Mouse (Mus musculus) kidney, embryonic 15.5 days (tissue): ENCODE data around the gene Hexb. TPM values are rescaled to one million over a fixed set of nuclear protein-coding genes. Genes with fewer than 3 reads are reported as not detected.

Experiments used
- ATAC-seq: fragments of 200-750 bp; cut with Nextera tagmentation; replicated peaks from 2 replicates; pipeline ENCODE4 v1.8.0; 2017; ENCODE audit warnings: moderate TSS enrichment; ENCODE audit not compliant: low FRiP score
- H3K27ac ChIP-seq: fragments of 300-500 bp; sonication (generic); 2 replicates; pipeline ENCODE4 v1.5.1; 2015; ENCODE audit warnings: mild to moderate bottlenecking, inconsistent platforms
- H3K27me3 ChIP-seq: fragments of 300-500 bp; sonication (generic); 2 replicates; pipeline ENCODE4 v1.6.1; 2015; ENCODE audit warnings: inconsistent platforms
- H3K36me3 ChIP-seq: fragments of 300-500 bp; sonication (generic); 2 replicates; pipeline ENCODE4 v1.6.1; 2015; ENCODE audit warnings: inconsistent platforms
- H3K4me1 ChIP-seq: fragments of 300-500 bp; sonication (generic); 2 replicates; pipeline ENCODE4 v1.6.1; 2015; ENCODE audit warnings: inconsistent platforms
- H3K4me2 ChIP-seq: fragments of 300-500 bp; sonication (generic); 2 replicates; pipeline ENCODE4 v1.6.1; 2015; ENCODE audit warnings: moderate library complexity, mild to moderate bottlenecking, inconsistent platforms
- H3K4me3 ChIP-seq: fragments of 300-500 bp; sonication (generic); replicated peaks from 2 replicates; pipeline ENCODE4 v1.5.1; 2015; ENCODE audit warnings: mild to moderate bottlenecking, inconsistent platforms
- H3K9ac ChIP-seq: fragments of 300-500 bp; sonication (generic); 2 replicates; pipeline ENCODE4 v1.6.1; 2015; ENCODE audit warnings: mild to moderate bottlenecking, inconsistent platforms
- H3K9me3 ChIP-seq: fragments of 300-500 bp; sonication (generic); replicated peaks from 2 replicates; pipeline ENCODE4 v1.6.1; 2016; ENCODE audit warnings: inconsistent platforms
- WGBS: fragments of 180-500 bp; shearing (Covaris S2); methylation state at CpG from one replicate; pipeline ENCODE4 v1.1.7; 2015; ENCODE audit warnings: mixed read lengths; 5-methylcytosine and 5-hydroxymethylcytosine counted together
- polyA plus RNA-seq: library from polyadenylated mRNA; unstranded; fragments of >200 nt; fragmentation: Nextera tagmentation; extraction: Ambion mirVana; gene quantifications from 2 replicates; pipeline ENCODE4 v1.2.1, GENCODE M21; 2015

Hexb gene
- polyA plus RNA-seq, 1 experiment from 2014 or later: 36.7 TPM

DNA sequence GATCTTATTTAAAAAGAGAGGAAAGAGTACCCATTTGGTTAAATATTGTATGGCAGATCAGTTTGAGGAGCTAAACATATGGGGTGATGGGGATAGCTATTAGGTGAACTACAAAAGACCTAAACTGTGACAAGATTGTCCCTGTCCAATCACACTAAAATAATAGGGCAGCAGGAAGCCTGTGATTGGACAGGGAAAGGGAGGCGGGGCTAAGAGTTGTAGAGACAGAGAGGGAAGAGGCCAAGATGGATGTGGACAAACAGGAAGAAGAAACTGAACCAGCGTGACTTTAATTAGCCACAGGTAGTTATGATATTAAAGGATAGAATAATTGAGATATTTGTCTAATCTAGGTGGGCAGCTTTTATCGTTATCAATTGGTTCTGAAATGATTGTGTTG is 21.9 kb upstream of the Hexb start:
- Histone ChIP-seq H3K27ac (no peak overlapping the region), H3K4me1 (peaks cover 16% of the 10 kb centered on the region), H3K4me3 (no peak overlapping the region), H3K27me3 (no peaks in the 10 kb centered on the region), H3K4me2 (no peak overlapping the region), H3K9ac (no peak overlapping the region), H3K36me3 (no peaks in the 10 kb centered on the region), H3K9me3 (no peaks in the 10 kb centered on the region)
- ATAC-seq: no peak
- 88% methylated on average over 3 of the region's 3 CpGs for WGBS

DNA sequence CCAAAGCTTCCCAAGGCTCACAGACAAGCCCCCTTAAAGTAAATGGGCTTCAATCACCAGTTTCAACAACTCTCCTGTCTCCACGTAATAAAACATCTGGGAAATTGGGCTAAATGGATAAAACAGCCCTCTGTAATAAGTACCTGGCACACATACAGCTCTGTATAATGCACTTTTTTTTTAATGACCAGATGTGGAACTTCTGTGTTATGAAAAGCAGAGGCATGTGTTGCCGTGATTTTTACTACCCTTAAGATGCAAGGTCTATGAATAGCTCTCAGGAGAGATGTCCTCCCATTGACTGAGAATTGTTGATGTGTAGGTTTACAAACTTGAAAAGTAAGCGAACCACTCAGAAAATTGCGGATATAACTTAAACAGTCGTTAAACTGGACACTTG is 18.0 kb upstream of the Hexb start:
- no peak overlapping the region for H3K27ac ChIP-seq
- no peak for ATAC-seq
- no peaks in the 10 kb centered on the region for H3K9me3 ChIP-seq
- H3K9ac ChIP-seq: no peak overlapping the region
- H3K4me1 ChIP-seq: peaks cover 9% of the 10 kb centered on the region; the same call in 1 of the 2 replicates
- WGBS: 29% methylated on average over 5 of the region's 5 CpGs
- H3K27me3 ChIP-seq: no peaks in the 10 kb centered on the region
- H3K4me3 ChIP-seq: no peak overlapping the region
- no peak overlapping the region for H3K4me2 ChIP-seq
- no peaks in the 10 kb centered on the region for H3K36me3 ChIP-seq

- Histone ChIP-seq H3K4me3 (no peak overlapping the region), H3K27me3 (no peaks in the 10 kb centered on the region), H3K4me1 (peaks cover 9% of the 10 kb centered on the region; the same call in 1 of the 2 replicates), H3K9me3 (no peaks in the 10 kb centered on the region), H3K27ac (no peak overlapping the region), H3K9ac (no peak overlapping the region), H3K36me3 (no peaks in the 10 kb centered on the region), H3K4me2 (no peak overlapping the region)
- 56% methylated on average over 4 of the region's 4 CpGs for WGBS
- no peak for ATAC-seq
These were observed 17.4 kb upstream of the Hexb start for GRCm38 (mm10) chr13:97215563-97215962.

DNA sequence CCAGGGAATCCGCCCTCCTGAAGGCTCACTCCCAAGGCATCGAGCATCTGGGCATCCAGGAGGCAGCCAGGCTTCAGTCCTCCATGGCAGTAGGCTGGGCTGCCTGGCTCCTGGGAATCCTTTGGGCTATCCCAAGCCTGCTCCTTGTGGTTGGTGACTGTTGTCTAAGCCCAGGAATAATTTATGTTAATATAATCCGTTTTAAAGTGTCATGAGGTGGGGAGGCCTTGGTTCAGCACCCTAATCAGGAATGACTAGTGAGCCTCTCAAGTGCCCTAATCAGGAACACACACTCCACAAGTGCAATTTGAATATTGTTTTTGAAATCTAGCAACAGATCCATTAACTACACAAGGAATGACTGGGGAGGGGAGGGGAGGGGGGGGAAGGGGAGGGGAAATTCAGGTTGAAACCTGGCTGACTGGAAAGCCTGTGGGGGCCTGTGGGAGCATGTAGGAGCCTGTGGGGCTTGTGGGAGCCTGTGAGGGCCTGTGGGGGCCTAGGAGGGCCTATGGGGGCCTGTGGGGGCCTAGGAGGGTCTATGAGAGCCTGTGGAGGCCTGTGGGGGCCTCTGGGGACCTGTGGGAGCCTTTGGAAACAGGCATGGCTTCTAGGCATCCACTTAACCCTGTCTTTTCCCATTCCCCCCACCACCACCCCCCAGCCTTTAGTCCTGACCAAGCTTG is 16.6 kb upstream of the Hexb start:
- Histone ChIP-seq H3K36me3 (no peaks in the 10 kb centered on the region), H3K27ac (no peak overlapping the region), H3K27me3 (no peaks in the 10 kb centered on the region), H3K4me1 (peaks cover 9% of the 10 kb centered on the region; the same call in 1 of the 2 replicates), H3K9ac (no peak overlapping the region), H3K9me3 (no peaks in the 10 kb centered on the region; the same call in 1 of the 2 replicates), H3K4me2 (no peak overlapping the region), H3K4me3 (no peak overlapping the region)
- WGBS: 67% methylated on average over 3 of the region's 3 CpGs
- ATAC-seq: no peak

DNA sequence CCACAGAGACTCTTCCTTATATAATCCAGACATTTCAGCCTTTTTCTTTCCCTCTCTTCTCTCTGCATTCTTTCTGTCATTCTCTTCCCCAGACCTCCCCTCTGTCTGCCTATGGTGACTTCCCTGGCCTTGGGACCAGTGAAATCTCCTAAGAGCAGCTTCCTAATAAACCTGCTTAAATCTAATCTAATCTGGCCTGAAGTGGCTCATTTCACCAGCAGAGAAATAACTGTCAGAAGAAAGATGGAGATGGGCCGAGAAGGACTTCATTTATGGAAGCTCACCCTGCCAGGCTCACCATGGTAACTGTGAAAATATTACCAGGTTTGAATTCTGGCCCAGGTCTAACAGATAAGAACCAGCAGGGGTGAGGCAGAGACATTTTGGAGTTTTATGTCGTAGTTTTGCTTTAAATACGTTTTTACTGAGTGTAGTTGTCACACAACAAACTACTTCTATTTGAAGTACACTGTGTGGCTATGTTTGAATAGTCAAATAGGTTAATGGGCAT is 10.4 kb upstream of the Hexb start:
- 69% methylated on average over 3 of the region's 3 CpGs for WGBS
- H3K27me3 ChIP-seq: no peaks in the 10 kb centered on the region

GRCm38 (mm10) chr13:97208112-97208478 is 9.9 kb upstream of the Hexb start:
- Histone ChIP-seq H3K27me3 (no peaks in the 10 kb centered on the region), H3K36me3 (no peaks in the 10 kb centered on the region), H3K27ac (no peak overlapping the region), H3K4me3 (no peak overlapping the region), H3K4me1 (peaks cover 12% of the 10 kb centered on the region), H3K9me3 (no peaks in the 10 kb centered on the region; the same call in 1 of the 2 replicates), H3K9ac (no peak overlapping the region), H3K4me2 (no peak overlapping the region)
- 56% methylated on average over 7 of the region's 7 CpGs for WGBS
- ATAC-seq: no peak

More for the DNA sequence above, 10.4 kb upstream of the Hexb start:
- Histone ChIP-seq H3K27ac (no peak overlapping the region), H3K9me3 (no peaks in the 10 kb centered on the region; the same call in 1 of the 2 replicates), H3K9ac (no peak overlapping the region), H3K4me2 (no peak overlapping the region), H3K36me3 (no peaks in the 10 kb centered on the region), H3K4me3 (no peak overlapping the region), H3K4me1 (peaks cover 12% of the 10 kb centered on the region)
- no peak for ATAC-seq

GRCm38 (mm10) chr13:97207472-97208111 is 9.4 kb upstream of the Hexb start:
- Histone ChIP-seq H3K4me1 (peaks cover 12% of the 10 kb centered on the region), H3K4me2 (no peak overlapping the region), H3K36me3 (no peaks in the 10 kb centered on the region), H3K9me3 (no peaks in the 10 kb centered on the region; the same call in 1 of the 2 replicates), H3K27me3 (no peaks in the 10 kb centered on the region), H3K27ac (no peak overlapping the region), H3K4me3 (no peak overlapping the region), H3K9ac (no peak overlapping the region)
- WGBS: 78% methylated on average over 7 of the region's 7 CpGs
- ATAC-seq: no peak

DNA sequence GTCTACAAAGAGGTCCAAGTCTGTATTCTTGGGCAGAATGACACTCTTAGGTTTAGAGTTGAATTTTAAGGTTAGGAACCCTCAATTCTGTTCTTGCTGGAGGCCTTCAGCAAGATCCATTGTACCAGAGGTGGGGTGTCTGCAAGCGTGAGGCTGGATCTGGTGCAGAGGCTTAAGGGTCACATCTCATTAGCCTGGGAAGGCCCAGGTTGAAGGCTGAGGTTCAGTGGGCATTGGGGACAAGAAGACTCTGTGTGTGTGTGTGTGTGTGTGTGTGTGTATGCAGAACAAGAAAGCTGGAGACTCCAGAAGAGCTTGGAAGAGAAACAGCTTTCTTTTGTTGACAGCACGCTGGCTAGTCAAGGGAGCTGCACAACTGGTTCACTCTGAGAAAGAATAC is 7.9 kb upstream of the Hexb start:
- H3K36me3 ChIP-seq: no peaks in the 10 kb centered on the region
- H3K27me3 ChIP-seq: no peaks in the 10 kb centered on the region
- WGBS: 89% methylated on average over 2 of the region's 2 CpGs
- no peak for ATAC-seq
- H3K4me1 ChIP-seq: peaks cover 12% of the 10 kb centered on the region
- no peak overlapping the region for H3K4me2 ChIP-seq
- H3K9ac ChIP-seq: no peak overlapping the region
- no peaks in the 10 kb centered on the region; the same call in 1 of the 2 replicates for H3K9me3 ChIP-seq
- H3K27ac ChIP-seq: no peak overlapping the region
- H3K4me3 ChIP-seq: no peak overlapping the region

DNA sequence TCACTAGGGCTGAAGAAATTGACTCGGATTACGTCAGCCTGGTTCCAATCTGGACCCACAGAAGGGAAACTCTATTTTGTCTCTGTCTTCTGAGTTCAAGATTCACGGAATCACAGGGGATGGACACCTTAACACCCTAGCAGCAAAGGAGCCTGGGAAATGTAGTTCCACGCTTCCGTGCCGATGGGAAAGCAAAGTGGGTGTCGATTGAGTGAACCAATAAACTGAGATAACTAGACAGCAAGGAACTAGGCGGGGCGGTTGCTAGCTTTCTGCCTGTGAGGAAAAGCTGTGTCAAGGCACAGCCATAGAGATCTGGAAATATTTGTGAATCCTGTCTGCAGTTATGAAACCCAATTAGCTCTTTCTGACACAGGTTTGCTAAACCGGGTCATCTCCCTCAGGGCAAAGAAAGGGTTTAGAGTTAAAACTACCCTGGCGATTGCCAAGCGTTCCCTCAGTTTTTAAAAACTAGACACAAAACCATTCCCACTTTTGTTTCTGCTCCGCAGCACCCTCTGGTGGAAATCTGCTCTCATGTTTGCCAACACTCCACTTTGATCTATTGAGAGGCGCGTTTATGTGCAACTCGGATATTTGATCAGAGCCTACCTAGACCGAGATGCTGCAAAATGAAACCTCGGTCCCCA is 7.0 kb upstream of the Hexb start:
- peak overlapping the region; percentile 68 for H3K4me2 ChIP-seq
- H3K9me3 ChIP-seq: no peaks in the 10 kb centered on the region
- H3K27ac ChIP-seq: peak overlapping the region; percentile 90
- H3K4me1 ChIP-seq: peaks cover 12% of the 10 kb centered on the region
- H3K27me3 ChIP-seq: no peaks in the 10 kb centered on the region
- peak; percentile 68 for ATAC-seq
- peak overlapping the region; percentile 41 for H3K4me3 ChIP-seq
- 8% methylated on average over 18 of the region's 18 CpGs for WGBS
- H3K9ac ChIP-seq: no peak overlapping the region
- no peaks in the 10 kb centered on the region for H3K36me3 ChIP-seq

GRCm38 (mm10) chr13:97201896-97202295 is 3.7 kb upstream of the Hexb start:
- H3K9ac ChIP-seq: no peak overlapping the region
- 72% methylated on average over 4 of the region's 4 CpGs for WGBS
- H3K4me2 ChIP-seq: no peak overlapping the region
- no peaks in the 10 kb centered on the region for H3K9me3 ChIP-seq
- no peaks in the 10 kb centered on the region for H3K27me3 ChIP-seq
- H3K36me3 ChIP-seq: no peaks in the 10 kb centered on the region
- no peak overlapping the region for H3K27ac ChIP-seq
- peaks cover 17% of the 10 kb centered on the region; the same call in 1 of the 2 replicates for H3K4me1 ChIP-seq
- H3K4me3 ChIP-seq: no peak overlapping the region
- ATAC-seq: no peak

GRCm38 (mm10) chr13:97201076-97201475 is 2.9 kb upstream of the Hexb start:
- Histone ChIP-seq H3K9ac (no peak overlapping the region), H3K9me3 (no peaks in the 10 kb centered on the region), H3K4me3 (no peak overlapping the region), H3K27ac (no peak overlapping the region), H3K36me3 (no peaks in the 10 kb centered on the region), H3K4me1 (peaks cover 20% of the 10 kb centered on the region; the same call in 1 of the 2 replicates), H3K27me3 (no peaks in the 10 kb centered on the region), H3K4me2 (no peak overlapping the region)
- no peak for ATAC-seq
- 53% methylated on average over 7 of the region's 7 CpGs for WGBS

GRCm38 (mm10) chr13:97199123-97199522 is 966 bp upstream of the Hexb start:
- no peaks in the 10 kb centered on the region for H3K27me3 ChIP-seq
- no peak overlapping the region for H3K4me2 ChIP-seq
- no peak overlapping the region for H3K9ac ChIP-seq
- peaks cover 13% of the 10 kb centered on the region; the same call in 1 of the 2 replicates for H3K4me1 ChIP-seq
- no peak overlapping the region for H3K4me3 ChIP-seq
- H3K9me3 ChIP-seq: no peaks in the 10 kb centered on the region
- no peaks in the 10 kb centered on the region for H3K36me3 ChIP-seq
- 77% methylated on average over 2 of the region's 2 CpGs for WGBS
- no peak for ATAC-seq
- H3K27ac ChIP-seq: no peak overlapping the region
